Mouse (Mus musculus) 416B (cell line): Measurements from ENCODE around the gene Rmi2.

Experiments used
- DNase-seq: peaks from one replicate; pipeline ENCODE4 v3.0.0; 2011; ENCODE audit warnings: low read depth

Rmi2 gene

DNA sequence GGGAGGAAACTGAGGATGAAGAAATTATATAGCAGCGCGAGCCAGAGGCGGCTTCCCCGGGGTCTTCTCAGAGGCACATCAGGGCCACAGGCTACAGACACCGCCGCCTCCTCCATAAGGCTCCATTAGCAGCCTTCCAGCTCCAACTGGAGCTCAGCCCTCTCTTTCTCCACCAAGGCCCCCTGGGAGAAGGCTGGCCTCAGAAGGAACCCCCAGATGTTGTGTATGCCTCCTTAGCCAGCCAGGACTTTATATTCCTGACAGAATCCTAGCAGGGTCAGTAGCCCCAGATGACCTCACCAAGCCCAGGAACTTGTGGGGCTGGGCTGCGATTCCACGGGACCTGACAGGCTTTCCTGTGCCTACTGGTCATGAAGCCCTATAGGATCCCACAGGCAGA, 32.0 kb downstream of the Rmi2 start:
- no peak for DNase-seq

GRCm38 (mm10) chr16:10867501-10867900, 32.6 kb downstream of the Rmi2 start:
- no peak for DNase-seq

DNA sequence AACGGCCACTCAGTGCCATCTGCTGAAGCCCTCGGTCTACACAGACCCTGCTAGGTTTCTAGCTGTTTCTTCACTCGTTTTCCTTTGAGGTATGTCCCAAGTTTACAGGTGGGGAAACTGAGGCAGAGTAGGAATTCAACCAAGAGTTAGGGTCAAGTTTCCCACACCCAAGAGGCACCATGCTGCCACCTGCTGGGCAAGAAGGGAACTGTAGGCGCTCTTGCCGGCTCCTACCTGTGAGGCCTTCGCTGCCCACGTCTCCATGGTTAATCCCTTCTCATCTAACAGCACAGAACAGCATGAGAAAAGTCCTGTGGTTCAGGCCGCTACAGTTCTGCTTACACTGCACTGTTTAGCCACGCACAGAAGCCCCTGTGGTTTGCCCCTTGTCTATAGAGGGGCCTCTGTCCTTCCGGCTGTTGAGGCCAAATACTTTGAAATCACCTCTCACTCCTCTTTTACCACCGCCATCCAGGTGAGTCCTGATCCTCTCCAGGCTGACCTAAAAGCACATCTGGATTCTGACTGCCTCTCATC, 33.1 kb downstream of the Rmi2 start:
- peak; percentile 24 for DNase-seq

- DNase-seq, result no peak
These were observed 36.1 kb downstream of the Rmi2 start for GRCm38 (mm10) chr16:10870969-10871368.

DNA sequence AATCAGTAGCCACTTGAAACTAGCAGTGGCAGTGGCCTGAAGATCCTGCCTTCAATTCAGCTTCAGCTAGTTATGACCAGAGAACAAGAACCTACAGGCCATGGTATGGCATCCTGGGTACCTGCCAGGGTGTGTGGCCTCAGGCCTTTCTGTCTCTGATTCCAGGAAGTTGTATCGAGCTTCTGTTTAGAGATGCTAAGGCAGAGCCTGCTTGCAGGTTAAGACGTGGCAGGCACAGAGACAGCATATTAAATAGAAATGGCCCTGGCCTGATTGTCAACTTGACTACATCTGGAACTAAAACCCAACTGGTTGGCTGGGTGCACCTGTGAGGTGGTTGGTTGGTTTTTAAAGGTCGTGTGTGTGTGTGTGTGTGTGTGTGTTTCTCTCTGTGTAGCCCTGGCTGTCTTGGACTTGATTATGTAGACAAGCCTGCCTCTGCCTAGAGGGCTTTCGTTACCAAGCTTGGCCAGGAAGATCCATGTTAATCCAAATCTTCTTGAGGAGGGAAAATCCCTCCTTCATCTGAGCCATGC, 38.0 kb downstream of the Rmi2 start:
- DNase-seq, result no peak

DNA sequence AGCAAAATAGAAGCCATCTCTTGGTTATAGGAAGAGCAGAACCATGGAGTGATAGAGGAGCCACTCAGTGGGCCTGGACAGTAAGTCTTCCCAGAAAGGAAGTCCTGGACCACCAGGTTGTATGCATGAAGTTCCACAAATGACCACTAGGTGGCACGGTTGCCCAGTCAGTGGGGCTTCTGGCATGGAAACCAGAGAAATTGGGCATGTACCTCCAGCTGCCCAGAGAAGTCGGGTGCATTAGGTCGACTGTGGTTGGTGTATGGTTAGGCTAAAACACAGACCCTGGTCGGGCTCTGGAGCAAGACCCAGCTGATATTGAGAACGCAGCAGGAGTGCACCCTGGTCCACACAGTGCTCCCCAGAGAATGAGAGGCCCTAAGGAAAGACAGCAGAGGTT, 38.8 kb downstream of the Rmi2 start:
- DNase-seq, result peak; percentile 77

DNA sequence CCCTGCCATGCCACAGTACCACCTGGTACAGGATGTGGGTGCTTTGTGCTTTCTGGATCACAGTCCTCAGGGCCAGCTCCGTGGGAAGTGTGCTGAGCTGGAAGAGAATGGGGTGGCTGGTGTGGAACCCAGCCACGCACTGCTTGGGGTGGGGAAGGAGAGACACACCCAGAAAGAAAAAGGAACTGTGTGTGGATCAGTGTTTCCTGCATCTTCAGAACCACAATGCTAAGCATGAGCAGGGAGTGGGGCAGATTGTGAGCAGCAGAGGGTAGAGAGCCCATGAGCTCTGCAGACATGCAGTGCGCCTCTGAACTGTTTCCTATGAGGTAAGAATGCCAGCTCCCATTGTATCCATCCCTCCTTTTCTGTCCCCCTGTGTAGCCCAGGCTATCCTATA, 43.4 kb downstream of the Rmi2 start:
- DNase-seq, result no peak

DNA sequence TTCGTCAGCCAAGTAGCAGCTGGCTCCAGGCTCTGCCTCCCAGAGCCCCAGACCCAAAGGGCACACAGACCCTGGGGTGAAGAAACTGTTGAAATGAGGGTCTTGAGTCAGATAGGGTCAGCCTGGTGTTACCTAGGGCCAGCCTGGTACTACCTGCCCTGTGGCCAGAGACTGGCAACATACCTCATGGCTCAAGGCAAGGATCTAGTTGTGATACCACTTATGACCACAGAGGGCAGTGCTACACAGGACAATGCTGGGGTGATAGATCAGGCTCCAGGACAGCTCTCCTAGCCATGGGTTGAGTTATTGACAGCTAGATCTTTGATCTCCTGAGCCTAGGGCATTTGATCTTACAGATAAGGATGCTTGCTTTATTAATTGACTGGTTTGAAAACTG, 44.6 kb downstream of the Rmi2 start:
- peak; percentile 68 for DNase-seq

DNA sequence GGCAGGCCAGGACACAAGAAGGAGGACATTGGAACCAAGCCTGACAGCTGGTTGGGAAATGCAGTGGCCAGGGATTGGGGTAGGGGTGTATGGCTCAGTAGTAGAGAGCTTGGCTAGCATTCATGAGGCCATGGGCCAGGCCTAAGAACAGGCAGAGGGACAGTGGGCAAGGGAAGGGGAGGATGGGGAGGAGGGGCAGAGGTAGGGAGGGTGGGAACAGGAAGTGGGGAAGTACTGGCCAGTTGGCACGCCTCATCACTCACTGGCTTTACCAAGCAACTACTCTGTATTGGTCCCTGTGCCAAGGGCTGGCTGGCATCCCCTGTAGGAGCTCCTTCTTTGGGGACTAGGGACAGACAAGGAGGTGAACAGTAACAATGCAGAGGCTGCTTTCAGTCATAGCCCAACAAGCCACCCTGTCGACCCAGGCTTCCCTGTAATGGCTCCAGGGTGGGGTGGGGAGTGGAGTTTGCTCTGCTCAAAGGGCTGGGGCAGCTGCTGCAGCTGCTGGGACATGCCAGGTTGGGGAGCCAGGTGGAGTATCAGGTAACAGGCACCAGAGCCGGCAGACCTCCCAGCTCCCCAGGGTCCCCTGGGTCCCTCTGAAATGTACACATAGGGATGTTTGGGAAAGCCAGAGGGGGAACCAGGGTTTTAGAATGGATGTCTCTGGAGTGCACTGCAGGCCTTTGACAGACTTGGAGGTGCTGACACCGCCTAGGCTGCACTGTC, 46.5 kb downstream of the Rmi2 start:
- peak; percentile 29 for DNase-seq

DNA sequence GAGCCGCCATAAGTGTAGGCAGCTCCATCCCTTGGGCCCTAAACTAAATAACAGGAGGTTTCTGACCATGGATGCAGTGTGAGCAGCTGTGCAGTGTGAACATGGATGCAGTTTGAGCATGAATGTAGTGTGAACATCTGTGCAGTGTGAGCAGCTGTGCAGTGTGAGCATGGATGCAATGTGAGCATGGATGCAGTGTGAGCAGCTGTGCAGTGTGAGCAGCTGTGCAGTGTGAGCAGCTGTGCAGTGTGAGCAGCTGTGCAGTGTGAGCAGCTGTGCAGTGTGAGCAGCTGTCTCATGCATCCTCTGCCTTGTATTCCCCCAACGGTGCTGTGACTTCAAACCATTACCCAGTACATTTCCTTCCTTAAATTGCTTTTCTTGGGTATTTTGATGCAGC, 52.6 kb downstream of the Rmi2 start:
- DNase-seq, result no peak

DNA sequence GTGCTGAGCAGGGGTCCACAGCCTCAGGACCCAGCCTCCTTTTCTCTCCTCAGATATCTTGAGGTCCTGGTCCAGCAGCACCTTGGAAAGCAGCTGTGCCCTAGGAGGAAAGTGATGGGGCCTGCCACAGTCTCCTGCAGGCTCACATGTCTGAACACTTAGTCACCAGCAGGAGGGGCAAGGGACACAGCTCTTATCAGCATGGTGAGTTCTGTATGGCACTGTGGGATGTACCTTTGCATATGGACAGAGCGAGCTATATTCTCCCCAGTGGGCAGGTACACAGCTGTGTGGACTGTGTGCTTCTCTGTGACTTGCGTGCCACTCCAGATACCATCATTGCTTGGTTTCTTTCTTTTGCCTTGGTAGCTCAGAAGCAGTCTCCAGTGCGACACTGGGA, 55.5 kb downstream of the Rmi2 start:
- DNase-seq, result peak; percentile 69

- no peak for DNase-seq
These were observed 58.3 kb downstream of the Rmi2 start for GRCm38 (mm10) chr16:10893161-10893560.

DNA sequence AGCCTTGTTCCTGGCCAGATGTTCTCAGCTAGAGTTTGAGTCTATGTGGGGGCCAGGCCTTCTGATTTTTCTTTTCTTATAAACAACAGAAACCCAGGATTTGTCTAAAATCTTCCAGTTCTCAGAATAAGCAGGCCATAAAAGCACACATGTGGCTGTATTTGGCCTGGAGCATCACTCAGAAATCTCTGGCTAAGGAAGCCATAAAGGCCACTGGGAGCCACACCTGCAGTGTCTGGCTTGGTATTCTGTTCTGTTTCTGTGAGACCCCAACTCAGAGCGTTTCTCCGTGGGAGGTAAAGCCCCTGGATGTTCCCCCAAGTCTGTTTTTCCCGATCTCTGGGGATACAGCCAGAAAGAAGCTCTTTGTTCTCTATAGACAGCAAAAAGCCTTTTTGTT, 61.0 kb downstream of the Rmi2 start:
- no peak for DNase-seq

DNA sequence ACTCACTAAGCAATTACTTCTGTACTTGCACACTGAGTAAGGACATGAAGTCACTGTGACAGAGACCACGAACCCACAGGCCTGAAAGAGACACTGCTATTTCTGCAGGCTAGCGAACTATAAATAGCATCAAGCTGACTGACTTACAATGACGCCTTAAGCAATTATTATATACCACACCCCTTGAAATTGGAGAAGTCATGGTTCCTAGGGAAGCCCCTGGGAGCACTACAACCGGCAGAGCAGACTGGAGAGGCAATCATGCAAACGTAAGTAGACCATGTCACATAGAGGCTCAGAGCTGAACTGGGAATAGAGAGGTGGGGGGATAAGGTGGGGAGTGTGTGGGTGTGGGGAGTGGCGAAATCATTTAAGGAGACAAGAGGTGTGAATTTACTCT, 62.5 kb downstream of the Rmi2 start:
- DNase-seq, result peak; percentile 65

DNA sequence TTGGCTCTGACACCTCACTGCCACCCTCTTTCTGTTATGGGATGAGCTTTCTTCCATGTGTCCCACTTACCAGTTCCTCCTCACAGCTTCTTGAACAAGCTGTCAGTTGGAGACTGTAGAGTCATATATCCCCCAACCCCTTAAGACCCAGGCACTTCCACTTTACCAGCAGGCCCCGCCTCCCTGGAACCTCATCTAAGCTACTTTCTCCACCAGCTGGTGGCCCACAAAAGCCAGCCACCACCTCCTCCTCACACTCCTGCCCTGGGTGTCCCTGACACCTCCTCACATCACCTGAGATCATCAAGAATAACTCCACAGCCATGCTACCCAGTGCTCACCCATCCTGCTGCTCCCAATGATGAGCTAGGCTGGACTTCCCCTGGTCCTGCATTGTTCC, 65.9 kb downstream of the Rmi2 start:
- DNase-seq, result no peak

DNA sequence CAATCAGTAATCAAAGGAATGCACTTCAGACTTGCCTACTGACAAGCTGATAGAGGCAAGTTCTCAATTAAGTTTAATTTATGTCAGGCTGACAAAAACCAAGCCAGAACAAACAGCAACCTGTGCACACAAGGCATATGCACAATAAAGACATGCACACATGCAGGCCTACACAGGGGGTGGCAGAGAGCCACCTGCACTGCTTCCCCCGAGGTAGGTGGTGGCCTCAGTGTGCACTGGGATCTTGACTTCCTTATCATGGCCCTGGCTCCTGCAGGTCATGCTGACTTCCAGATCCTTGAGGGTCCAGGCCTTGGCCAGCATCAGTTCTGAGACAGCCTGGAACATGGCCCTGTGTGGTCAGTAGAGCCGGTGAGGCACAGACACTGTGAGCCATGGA, 67.1 kb downstream of the Rmi2 start:
- no peak for DNase-seq

DNA sequence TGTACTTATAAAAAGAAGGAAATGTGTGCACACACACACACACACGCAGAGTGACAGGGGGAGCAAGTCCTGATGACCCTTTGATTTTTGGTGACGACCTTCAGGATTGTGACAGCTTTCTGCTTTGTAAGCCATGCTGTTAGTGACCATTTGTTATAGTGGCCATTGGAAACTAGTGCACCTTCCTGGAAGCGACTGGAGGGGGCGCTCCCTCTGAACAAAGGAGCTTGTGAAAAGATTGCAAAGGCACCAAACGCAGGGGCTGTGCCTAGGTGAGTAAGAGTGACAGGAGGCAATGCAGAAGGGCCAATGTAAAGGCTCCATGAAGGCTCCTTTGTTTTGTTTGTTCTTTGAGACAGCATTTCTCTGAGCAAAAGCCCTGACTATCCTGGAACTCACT, 68.0 kb downstream of the Rmi2 start:
- DNase-seq, result peak; percentile 36

GRCm38 (mm10) chr16:10905661-10906113, 70.8 kb downstream of the Rmi2 start:
- peak; percentile 66 for DNase-seq

- DNase-seq, result no peak
These were observed 75.7 kb downstream of the Rmi2 start for GRCm38 (mm10) chr16:10910541-10910940.

- DNase-seq, result no peak
These were observed 76.2 kb downstream of the Rmi2 start for GRCm38 (mm10) chr16:10911061-10911460.

GRCm38 (mm10) chr16:10915066-10915465, 80.2 kb downstream of the Rmi2 start:
- no peak for DNase-seq

GRCm38 (mm10) chr16:10916271-10916670, 81.4 kb downstream of the Rmi2 start:
- no peak for DNase-seq

DNA sequence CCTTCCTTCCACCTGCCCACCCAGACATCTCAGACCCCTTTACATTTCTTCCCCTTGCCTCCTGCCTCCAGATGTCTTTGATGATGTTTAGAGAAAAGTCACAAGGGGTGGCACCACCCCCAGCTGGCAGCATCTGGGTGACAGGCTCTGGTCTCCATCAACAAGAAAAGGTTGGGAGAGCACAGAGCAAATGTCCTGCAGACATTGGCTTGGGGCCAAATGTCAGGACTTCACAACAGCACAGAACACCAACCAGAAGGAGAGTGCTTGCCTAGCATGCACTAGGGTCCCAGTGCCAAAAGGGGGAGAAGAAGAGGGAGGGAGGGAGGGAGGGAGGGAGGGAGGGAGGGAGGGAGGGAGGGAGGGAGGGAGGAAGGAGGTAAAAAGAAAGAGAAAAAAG, 85.0 kb downstream of the Rmi2 start:
- DNase-seq, result no peak

GRCm38 (mm10) chr16:10923561-10923960, 88.7 kb downstream of the Rmi2 start:
- DNase-seq, result no peak
